ENCODE assay signal across 8 mouse cellular contexts in the genomic region with DNA sequence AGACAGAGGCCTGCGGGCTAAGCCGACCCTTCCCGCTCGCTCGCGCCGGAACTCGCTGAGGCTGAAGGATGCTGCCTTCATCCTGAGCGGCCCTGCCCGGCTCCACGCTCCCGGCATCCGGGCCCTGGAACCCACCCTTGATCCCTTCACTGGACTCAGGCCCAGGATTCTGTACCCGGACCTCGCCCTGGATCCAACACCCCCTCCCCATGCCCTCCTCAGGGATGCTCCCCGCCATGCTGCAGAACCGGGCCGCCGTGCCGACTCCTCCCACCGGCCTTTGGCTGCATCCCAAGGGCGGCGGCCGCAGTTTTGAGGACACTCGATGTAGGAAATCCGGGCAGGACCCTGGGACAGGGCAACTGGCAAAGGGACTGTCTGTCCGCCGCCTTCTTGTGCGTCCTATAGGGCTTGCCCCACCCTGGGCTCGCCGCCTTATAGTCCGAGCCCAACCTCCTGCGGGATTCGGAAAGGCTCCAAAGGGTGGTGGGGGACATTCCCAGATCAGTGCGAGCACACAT. TPM values are rescaled to one million over a fixed set of nuclear protein-coding genes. Genes with fewer than 3 reads are reported as not detected.
DNase-seq lines count a peak whose midpoint lies in the region; ATAC-seq and TF ChIP-seq lines count a peak whose summit lies in the region.

No protein-coding gene starts in this region.

- peaks cover 6% of the 10 kb centered on the region for H3K36me3 ChIP-seq in myocyte (ENCODE audit: control insufficient read depth, insufficient read depth)

- H3K79me2 ChIP-seq in myocyte (ENCODE audit: control insufficient read depth, insufficient read depth) = peaks cover 50% of the 10 kb centered on the region

- TF ChIP-seq POLR2A in myocyte (IDR thresholded peaks at IDR 0.05; ENCODE audit: insufficient read length, low read depth) = no peak

- ATAC-seq in inflammation-experienced regulatory T-cells, adult 6 months = peak; percentile 29

- peak overlapping the region; percentile 75 for H3ac ChIP-seq in myocyte (ENCODE audit: control insufficient read depth, insufficient read length)

- H3K27me3 ChIP-seq in myocyte (ENCODE audit: control insufficient read depth, insufficient read depth, insufficient read length) = no peaks in the 10 kb centered on the region

- DNase-seq in thymus, adult 18-20 months = peak; percentile 51 to 60
- no peak for DNase-seq in thymus, postnatal 4 days
- peak; percentile 87 for DNase-seq in cerebellum, adult 9-11 months
- peak; percentile 42 to 53 for DNase-seq in frontal cortex, postnatal 14 days (ENCODE audit: low spot score in 2 of 2)
- DNase-seq in liver = peak; percentile 48
- DNase-seq in urinary bladder, adult 2 months (ENCODE audit: low spot score) = no peak

- peak overlapping the region; percentile 77 for H3K4me2 ChIP-seq in myocyte (ENCODE audit: low read depth)

- peak overlapping the region; percentile 57 for H3K4me3 ChIP-seq in myocyte

TF ChIP-seq in myocyte, 11 proteins besides CTCF, POLR2A, EP300 and RAD21:
- TF ChIP-seq MYOD1 (IDR thresholded peaks at IDR 0.05; ENCODE audit: control insufficient read depth in 1 of 3, insufficient read length in 2 of 3, low read depth in 2 of 3) (no peak), USF1 (IDR thresholded peaks at IDR 0.05; ENCODE audit: low read depth) (no peak), TCF3 (IDR thresholded peaks at IDR 0.05; ENCODE audit: insufficient read length, low read depth) (no peak), REST (IDR thresholded peaks at IDR 0.05; ENCODE audit: insufficient read depth, insufficient read length) (no peak), E2F4 (IDR thresholded peaks at IDR 0.05; ENCODE audit: insufficient read depth) (no peak), MAX (IDR thresholded peaks at IDR 0.05; ENCODE audit: low read depth) (no peak), CEBPB (IDR thresholded peaks at IDR 0.05; ENCODE audit: insufficient read depth, poor library complexity, severe bottlenecking) (no peak), SRF (IDR thresholded peaks at IDR 0.05; ENCODE audit: control insufficient read depth, insufficient read length, low read depth) (no peak), TCF12 (IDR thresholded peaks at IDR 0.05; ENCODE audit: insufficient read depth, poor library complexity, severe bottlenecking) (no peak), POLR2AphosphoS2 (IDR thresholded peaks at IDR 0.05; ENCODE audit: insufficient read length, low read depth) (no peak), MYOG (IDR thresholded peaks at IDR 0.05; ENCODE audit: control insufficient read depth in 1 of 3, insufficient read depth in 1 of 3, insufficient read length in 2 of 3, low read depth in 2 of 3) (no peak)

RNA-seq across cellular contexts. Expression of a gene that starts 0.5 kb away (rescaled TPM):
- 100 to 1,000 TPM; 124 to 249 (median 126) TPM for polyA plus RNA-seq in inflammation-experienced regulatory T-cells, adult 6 months (2017; shearing (Covaris generic))
- polyA plus RNA-seq in myocyte (2012; fragmentation: generic; extraction: Trizol) = 167 TPM
- polyA plus RNA-seq in urinary bladder, adult 2 months (2012; rRNA removed) = 44.9 and 48.1 TPM in 2 replicates

RNA-seq across cellular contexts. Expression of a gene that starts 19.7 kb away (rescaled TPM):
- polyA plus RNA-seq in inflammation-experienced regulatory T-cells, adult 6 months (2017; shearing (Covaris generic)) = not detected
- polyA plus RNA-seq in myocyte (2012; fragmentation: generic; extraction: Trizol) = not detected
- polyA plus RNA-seq in urinary bladder, adult 2 months (2012; rRNA removed) = 0.23 and 0.46 TPM in 2 replicates

RNA-seq across cellular contexts. Expression of a gene that starts 26.2 kb away (rescaled TPM):
- 10 to 100 TPM in 1 of 3 experiments, 1 to 10 TPM in 2; 6.0 to 13.1 (median 9.7) TPM for polyA plus RNA-seq in inflammation-experienced regulatory T-cells, adult 6 months (2017; shearing (Covaris generic))
- polyA plus RNA-seq in myocyte (2012; fragmentation: generic; extraction: Trizol) = 0.65 TPM
- 6.0 and 7.8 TPM in 2 replicates for polyA plus RNA-seq in urinary bladder, adult 2 months (2012; rRNA removed)

Comparison
In these comparisons a context has a peak if more than half of its experiments do, and no peak if none do; other contexts are left out.
1. DNase-seq: peak in thymus, adult 18-20 months (2 of 2), cerebellum, adult 9-11 months (single experiment), frontal cortex, postnatal 14 days (2 of 2) and liver (single experiment); none in thymus, postnatal 4 days (single experiment) and urinary bladder, adult 2 months (single experiment).